Mouse (Mus musculus) neural tube, embryonic 15.5 days (tissue): ENCODE data around the gene Atf7. TPM values are rescaled to one million over a fixed set of nuclear protein-coding genes. Genes with fewer than 3 reads are reported as not detected.

Source experiments
- ATAC-seq: fragments of 200-750 bp; cut with Nextera tagmentation; 2 replicates; pipeline ENCODE4 v1.8.0; 2017; ENCODE audit warnings: mild to moderate bottlenecking, moderate TSS enrichment, moderate library complexity; ENCODE audit not compliant: low FRiP score
- H3K27ac ChIP-seq: fragments of 300-500 bp; sonication (generic); replicated peaks from 2 replicates; pipeline ENCODE4 v1.5.1; 2015; ENCODE audit warnings: mild to moderate bottlenecking, inconsistent platforms
- H3K27me3 ChIP-seq: fragments of 300-500 bp; sonication (generic); replicated peaks from 2 replicates; pipeline ENCODE4 v1.6.1; 2015; ENCODE audit warnings: inconsistent platforms
- H3K36me3 ChIP-seq: fragments of 300-500 bp; sonication (generic); 2 replicates; pipeline ENCODE4 v1.6.1; 2015; ENCODE audit warnings: inconsistent platforms
- H3K4me1 ChIP-seq: fragments of 300-500 bp; sonication (generic); 2 replicates; pipeline ENCODE4 v1.6.1; 2015; ENCODE audit warnings: inconsistent platforms
- H3K4me2 ChIP-seq: fragments of 300-500 bp; sonication (generic); 2 replicates; pipeline ENCODE4 v1.6.1; 2015; ENCODE audit warnings: inconsistent platforms, mild to moderate bottlenecking, moderate library complexity
- H3K4me3 ChIP-seq: fragments of 300-500 bp; sonication (generic); replicated peaks from 2 replicates; pipeline ENCODE4 v1.5.1; 2015; ENCODE audit warnings: mild to moderate bottlenecking, inconsistent platforms
- H3K9ac ChIP-seq: fragments of 300-500 bp; sonication (generic); replicated peaks from 2 replicates; pipeline ENCODE4 v1.6.1; 2015; ENCODE audit warnings: mild to moderate bottlenecking, inconsistent platforms
- H3K9me3 ChIP-seq: fragments of 300-500 bp; sonication (generic); replicated peaks from 2 replicates; pipeline ENCODE4 v1.6.1; 2016; ENCODE audit warnings: inconsistent platforms
- WGBS: fragments of 180-500 bp; shearing (Covaris S2); methylation state at CpG from one replicate; pipeline ENCODE4 v1.1.7; 2015; ENCODE audit warnings: mixed read lengths; 5-methylcytosine and 5-hydroxymethylcytosine counted together
- polyA plus RNA-seq: library from polyadenylated mRNA; unstranded; fragments of >200 nt; fragmentation: Nextera tagmentation; extraction: Ambion mirVana; gene quantifications from 2 replicates; pipeline ENCODE4 v1.2.1, GENCODE M21; 2015

Gene Atf7
- polyA plus RNA-seq, 1 experiment from 2014 or later = 16.6 TPM

GRCm38 (mm10) chr15:102512010-102512409, 113.3 kb downstream of the Atf7 start:
- Histone ChIP-seq H3K9me3 (no peaks in the 10 kb centered on the region), H3K27me3 (no peaks in the 10 kb centered on the region), H3K9ac (peak overlapping the region; percentile 12; the same call in 1 of the 2 replicates), H3K4me1 (peaks cover 75% of the 10 kb centered on the region), H3K4me2 (peak overlapping the region; percentile 87), H3K4me3 (no peak overlapping the region), H3K36me3 (peaks cover 13% of the 10 kb centered on the region; the same call in 1 of the 2 replicates), H3K27ac (peak overlapping the region; percentile 92)
- ATAC-seq = no peak
- 25% methylated on average over 5 of the region's 5 CpGs for WGBS

DNA sequence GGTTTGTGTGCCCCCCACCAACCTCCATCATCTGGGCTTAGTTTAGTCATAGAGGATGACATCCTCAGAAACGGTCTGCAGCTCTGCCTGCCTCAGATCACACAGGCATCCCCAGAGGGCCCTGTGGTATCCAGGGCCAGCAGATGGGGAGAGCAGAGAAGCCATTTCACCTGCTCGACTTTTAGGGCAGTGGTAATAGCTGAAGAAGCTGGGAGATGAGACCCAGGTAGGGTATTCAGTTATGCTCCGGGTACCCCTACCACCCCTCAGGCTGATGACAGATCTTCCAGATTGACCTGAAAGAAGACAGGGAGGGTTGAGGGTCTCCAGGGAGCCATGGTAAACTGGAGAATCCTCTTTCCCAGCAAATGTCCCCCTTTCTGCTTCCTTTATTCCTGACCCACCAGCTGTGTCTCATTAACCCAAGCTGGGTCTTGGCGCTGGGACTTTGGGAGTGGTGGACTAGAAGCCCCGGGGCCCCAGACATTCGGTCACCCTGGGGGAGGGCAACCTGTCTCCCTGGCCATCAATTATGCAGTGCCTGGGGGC, 113.9 kb downstream of the Atf7 start:
- H3K27me3 ChIP-seq = no peaks in the 10 kb centered on the region
- H3K36me3 ChIP-seq = peaks cover 13% of the 10 kb centered on the region; the same call in 1 of the 2 replicates
- peak overlapping the region; percentile 67; the same call in 1 of the 2 replicates for H3K9ac ChIP-seq
- peak overlapping the region; percentile 67 for H3K4me3 ChIP-seq
- peaks cover 75% of the 10 kb centered on the region for H3K4me1 ChIP-seq
- peak overlapping the region; percentile 87 for H3K4me2 ChIP-seq
- no peak for ATAC-seq
- WGBS = 5% methylated on average over 6 of the region's 6 CpGs
- peak overlapping the region; percentile 92 for H3K27ac ChIP-seq
- H3K9me3 ChIP-seq = no peaks in the 10 kb centered on the region

- Histone ChIP-seq H3K4me3 (peak overlapping the region; percentile 67), H3K27me3 (no peaks in the 10 kb centered on the region), H3K4me1 (peaks cover 69% of the 10 kb centered on the region), H3K36me3 (peaks cover 13% of the 10 kb centered on the region; the same call in 1 of the 2 replicates), H3K4me2 (peak overlapping the region; percentile 87), H3K27ac (peak overlapping the region; percentile 92), H3K9me3 (no peaks in the 10 kb centered on the region), H3K9ac (peak overlapping the region; percentile 67)
- 3% methylated on average over 34 of the region's 34 CpGs for WGBS
- peak; percentile 96 for ATAC-seq
Measured at GRCm38 (mm10) chr15:102510590-102511284, 114.5 kb downstream of the Atf7 start.

- Histone ChIP-seq H3K4me1 (peaks cover 63% of the 10 kb centered on the region), H3K4me3 (peak overlapping the region; percentile 67), H3K27ac (peak overlapping the region; percentile 92), H3K9me3 (no peaks in the 10 kb centered on the region), H3K36me3 (peaks cover 16% of the 10 kb centered on the region; the same call in 1 of the 2 replicates), H3K9ac (peak overlapping the region; percentile 67), H3K27me3 (no peaks in the 10 kb centered on the region), H3K4me2 (peak overlapping the region; percentile 87)
- WGBS = 7% methylated on average over 9 of the region's 9 CpGs
- ATAC-seq = peak; percentile 79
Measured at GRCm38 (mm10) chr15:102510110-102510509, 115.2 kb downstream of the Atf7 start.

GRCm38 (mm10) chr15:102508336-102508735, 116.9 kb downstream of the Atf7 start:
- Histone ChIP-seq H3K9ac (no peak overlapping the region), H3K4me2 (no peak overlapping the region), H3K36me3 (peaks cover 34% of the 10 kb centered on the region), H3K4me1 (peaks cover 46% of the 10 kb centered on the region), H3K27me3 (no peaks in the 10 kb centered on the region), H3K4me3 (no peak overlapping the region), H3K27ac (no peak overlapping the region), H3K9me3 (no peaks in the 10 kb centered on the region)
- whole genome bisulfite sequencing = 92% methylated on average over 3 of the region's 3 CpGs
- no peak for ATAC-seq

DNA sequence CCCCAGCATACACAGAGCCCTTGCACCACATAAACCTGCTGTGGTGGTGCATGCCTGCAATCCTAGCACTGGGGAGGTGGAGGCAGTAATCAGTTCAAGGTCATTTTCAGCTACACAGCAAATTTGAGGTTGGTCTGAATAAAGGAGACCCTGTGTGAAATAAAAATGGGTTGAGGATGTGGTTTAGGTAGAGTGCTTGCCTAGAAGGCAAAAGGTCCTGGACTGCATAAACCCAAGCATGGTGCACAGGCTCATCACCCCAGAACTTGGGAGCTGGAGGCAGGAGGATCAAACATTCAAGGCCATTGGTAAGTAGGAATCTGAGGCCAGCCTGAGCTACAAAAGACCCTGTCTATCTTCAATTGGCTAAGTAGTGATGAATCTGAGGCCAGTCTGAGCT, 117.7 kb downstream of the Atf7 start:
- Histone ChIP-seq H3K4me2 (no peak overlapping the region), H3K9ac (no peak overlapping the region), H3K36me3 (peaks cover 42% of the 10 kb centered on the region), H3K27me3 (no peaks in the 10 kb centered on the region), H3K27ac (no peak overlapping the region), H3K9me3 (no peaks in the 10 kb centered on the region), H3K4me3 (no peak overlapping the region), H3K4me1 (peaks cover 38% of the 10 kb centered on the region)
- no peak for ATAC-seq

GRCm38 (mm10) chr15:102506864-102507263, 118.4 kb downstream of the Atf7 start:
- Histone ChIP-seq H3K4me2 (no peak overlapping the region), H3K9me3 (no peaks in the 10 kb centered on the region), H3K27ac (no peak overlapping the region), H3K36me3 (peaks cover 49% of the 10 kb centered on the region), H3K4me3 (no peak overlapping the region), H3K4me1 (peaks cover 31% of the 10 kb centered on the region), H3K9ac (no peak overlapping the region), H3K27me3 (no peaks in the 10 kb centered on the region)
- no peak for ATAC-seq
- 92% methylated on average over 1 of the region's 1 CpGs for whole genome bisulfite sequencing

- Histone ChIP-seq H3K9me3 (no peaks in the 10 kb centered on the region), H3K9ac (no peak overlapping the region), H3K4me2 (no peak overlapping the region), H3K4me3 (no peak overlapping the region), H3K36me3 (peaks cover 53% of the 10 kb centered on the region), H3K27me3 (no peaks in the 10 kb centered on the region), H3K27ac (no peak overlapping the region), H3K4me1 (peaks cover 27% of the 10 kb centered on the region)
- ATAC-seq = no peak
- WGBS = 61% methylated on average over 2 of the region's 2 CpGs
Measured at GRCm38 (mm10) chr15:102506464-102506830, 118.8 kb downstream of the Atf7 start.

DNA sequence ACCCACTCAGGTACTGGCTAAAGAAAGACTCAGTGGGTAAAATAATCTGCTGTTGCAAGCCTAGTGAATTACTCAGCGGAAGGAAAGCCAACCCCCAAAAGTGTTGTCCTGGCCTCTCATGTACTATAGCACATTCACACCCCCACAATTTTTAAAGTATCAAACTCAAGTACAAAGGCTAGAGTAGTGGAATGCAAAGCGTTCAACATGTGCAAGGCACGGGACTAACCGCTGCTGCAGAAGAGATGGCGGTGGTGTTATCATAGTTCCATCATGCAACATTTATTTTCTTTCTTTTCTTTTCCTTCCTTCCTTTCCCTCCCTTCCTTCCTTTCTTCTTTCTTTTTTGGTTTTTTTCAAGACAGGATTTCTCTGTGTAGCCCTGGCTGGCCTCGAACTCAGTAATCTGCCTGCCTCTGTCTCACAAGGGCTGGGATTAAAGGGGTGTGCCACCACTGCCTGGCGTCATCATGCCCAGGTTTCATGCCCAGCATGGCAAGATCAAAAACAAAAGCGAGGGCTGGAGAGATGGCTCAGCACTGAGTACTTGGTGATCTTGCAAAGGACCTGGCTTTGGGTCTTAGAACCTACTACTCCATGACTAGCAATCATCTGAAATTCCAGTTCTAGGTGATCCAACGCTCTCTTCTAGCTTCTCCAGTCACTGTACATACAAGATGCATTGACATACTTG, 119.3 kb downstream of the Atf7 start:
- Histone ChIP-seq H3K36me3 (peaks cover 58% of the 10 kb centered on the region), H3K4me2 (no peak overlapping the region), H3K9ac (no peak overlapping the region), H3K27ac (no peak overlapping the region), H3K9me3 (no peaks in the 10 kb centered on the region), H3K4me3 (no peak overlapping the region), H3K4me1 (peaks cover 22% of the 10 kb centered on the region), H3K27me3 (no peaks in the 10 kb centered on the region)
- 89% methylated on average over 9 of the region's 9 CpGs for WGBS
- ATAC-seq = no peak

GRCm38 (mm10) chr15:102505073-102505769, 120.0 kb downstream of the Atf7 start:
- no peak overlapping the region for H3K27ac ChIP-seq
- no peak overlapping the region for H3K4me2 ChIP-seq
- H3K9ac ChIP-seq = no peak overlapping the region
- ATAC-seq = no peak
- H3K9me3 ChIP-seq = no peaks in the 10 kb centered on the region
- no peak overlapping the region for H3K4me3 ChIP-seq
- H3K27me3 ChIP-seq = no peaks in the 10 kb centered on the region
- peaks cover 65% of the 10 kb centered on the region for H3K36me3 ChIP-seq
- H3K4me1 ChIP-seq = peaks cover 18% of the 10 kb centered on the region
- 77% methylated on average over 12 of the region's 12 CpGs for WGBS

- 91% methylated on average over 9 of the region's 9 CpGs for WGBS
- H3K36me3 ChIP-seq = peaks cover 76% of the 10 kb centered on the region
- no peak overlapping the region for H3K27ac ChIP-seq
- H3K27me3 ChIP-seq = no peaks in the 10 kb centered on the region
- H3K4me1 ChIP-seq = peaks cover 7% of the 10 kb centered on the region
- no peak overlapping the region for H3K4me2 ChIP-seq
- H3K9me3 ChIP-seq = no peaks in the 10 kb centered on the region
- no peak overlapping the region for H3K4me3 ChIP-seq
- ATAC-seq = no peak
- H3K9ac ChIP-seq = no peak overlapping the region
Measured at GRCm38 (mm10) chr15:102503924-102504782, 121.1 kb downstream of the Atf7 start.
